Mouse (Mus musculus): ENCODE data around the gene Tlx2. TPM values are rescaled to one million over a fixed set of nuclear protein-coding genes. Genes with fewer than 3 reads are reported as not detected.

Gene Tlx2
- total RNA-seq, 2 experiments from 2014 or later, result not detected

DNA sequence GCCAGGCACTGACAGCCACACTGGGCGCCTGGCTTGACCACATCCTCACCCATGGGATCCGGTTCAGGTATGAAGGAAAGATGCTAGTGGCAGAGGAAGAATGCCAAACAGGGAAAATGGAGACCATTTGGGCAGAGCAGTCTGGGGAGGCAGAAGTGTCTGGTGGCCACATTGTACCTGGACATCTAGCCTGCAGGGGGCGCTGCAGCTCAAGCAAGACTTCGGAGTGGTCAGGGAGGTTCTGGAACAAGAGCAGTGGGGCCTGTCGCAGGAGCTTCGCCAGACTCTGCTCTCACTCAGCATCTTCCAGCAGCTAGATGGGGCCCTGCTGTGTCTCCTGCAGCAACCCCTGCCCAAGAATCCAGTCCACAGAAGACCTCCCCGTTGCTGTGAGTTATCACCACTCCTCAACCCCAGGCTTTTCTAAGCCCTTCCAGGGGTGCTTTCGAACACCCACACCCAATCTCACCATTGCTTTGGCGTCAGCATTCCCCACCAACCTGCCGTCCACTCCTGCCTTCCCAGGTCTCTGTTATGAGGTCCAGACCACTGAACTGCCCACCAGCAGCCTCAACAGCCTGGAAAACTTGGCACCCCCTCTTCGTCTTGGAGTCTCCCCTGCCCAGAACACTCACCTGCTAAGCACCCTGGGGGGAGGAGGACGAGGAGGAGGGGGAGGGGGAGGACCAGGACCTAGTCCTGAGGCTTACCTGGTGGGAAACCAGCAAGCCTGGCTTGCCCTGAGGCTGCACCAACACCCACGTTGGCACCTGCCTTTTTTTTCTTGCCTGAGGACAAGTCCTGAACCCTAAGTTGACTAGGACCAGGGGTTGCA is 37.7 kb upstream of the Tlx2 start:
- TF ChIP-seq CTCF (conservative IDR thresholded peaks at IDR 0.05), result peak; percentile 85
- peak overlapping the region; percentile 98 for H3K27ac ChIP-seq
- peak in 1 of 2 experiments; percentile 75 for DNase-seq (ENCODE audit: low spot score in 2 of 2)
- peak overlapping the region; percentile 94; the same call in 1 of the 2 replicates for H3K4me3 ChIP-seq

DNA sequence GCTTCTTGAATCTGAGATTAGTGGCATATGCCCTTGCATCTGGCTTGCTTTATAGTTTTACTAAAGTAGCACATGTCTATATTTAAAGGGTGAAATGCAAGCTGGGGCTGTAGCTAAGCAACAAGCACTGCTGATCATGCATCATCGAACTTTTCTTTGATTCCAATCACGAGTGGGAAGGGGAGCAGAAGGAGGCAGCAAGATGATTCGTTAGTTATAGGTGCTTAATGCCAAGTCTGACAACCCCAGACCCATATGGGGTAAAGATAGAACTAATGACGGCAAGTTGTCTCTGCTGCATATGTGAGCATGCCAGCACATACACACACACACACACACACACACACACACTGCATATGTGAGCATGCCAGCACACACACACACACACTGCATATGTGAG is 34.1 kb upstream of the Tlx2 start:
- TF ChIP-seq CTCF (conservative IDR thresholded peaks at IDR 0.05), result no peak
- no peak overlapping the region for H3K4me3 ChIP-seq
- peak overlapping the region; percentile 93 for H3K27ac ChIP-seq
- DNase-seq (ENCODE audit: low spot score in 2 of 2), result peak in 1 of 2 experiments; percentile 85

DNA sequence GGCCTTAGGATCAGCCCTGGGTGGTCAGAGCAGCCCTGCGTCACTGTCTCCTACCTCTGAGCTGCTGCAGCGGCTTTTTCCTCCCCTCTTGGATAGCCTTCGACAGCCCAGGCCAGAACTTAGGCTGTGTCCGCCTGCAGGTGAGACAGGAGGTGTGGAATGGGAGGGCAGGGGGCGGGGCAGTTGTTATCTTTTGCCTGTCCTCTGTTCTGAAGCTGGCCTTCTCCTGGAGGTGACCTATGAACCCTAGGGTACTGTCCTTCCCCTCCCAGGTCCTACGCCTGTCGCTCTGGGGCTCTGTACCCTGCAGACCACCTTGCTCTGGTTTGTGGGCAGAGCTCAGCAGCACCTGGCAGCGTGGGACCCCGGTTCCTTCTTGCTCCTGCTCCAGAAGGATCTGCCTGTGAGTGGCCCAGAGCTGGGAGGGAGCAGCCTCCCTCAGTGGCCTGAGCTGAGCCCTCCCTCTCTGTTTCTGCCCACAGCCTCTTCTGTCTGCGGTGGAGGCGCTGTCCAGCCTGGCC is 33.1 kb upstream of the Tlx2 start:
- no peak for DNase-seq (ENCODE audit: low spot score in 2 of 2)
- H3K4me3 ChIP-seq, result peak overlapping the region; percentile 83
- TF ChIP-seq CTCF (conservative IDR thresholded peaks at IDR 0.05), result no peak
- H3K27ac ChIP-seq, result peak overlapping the region; percentile 93

DNA sequence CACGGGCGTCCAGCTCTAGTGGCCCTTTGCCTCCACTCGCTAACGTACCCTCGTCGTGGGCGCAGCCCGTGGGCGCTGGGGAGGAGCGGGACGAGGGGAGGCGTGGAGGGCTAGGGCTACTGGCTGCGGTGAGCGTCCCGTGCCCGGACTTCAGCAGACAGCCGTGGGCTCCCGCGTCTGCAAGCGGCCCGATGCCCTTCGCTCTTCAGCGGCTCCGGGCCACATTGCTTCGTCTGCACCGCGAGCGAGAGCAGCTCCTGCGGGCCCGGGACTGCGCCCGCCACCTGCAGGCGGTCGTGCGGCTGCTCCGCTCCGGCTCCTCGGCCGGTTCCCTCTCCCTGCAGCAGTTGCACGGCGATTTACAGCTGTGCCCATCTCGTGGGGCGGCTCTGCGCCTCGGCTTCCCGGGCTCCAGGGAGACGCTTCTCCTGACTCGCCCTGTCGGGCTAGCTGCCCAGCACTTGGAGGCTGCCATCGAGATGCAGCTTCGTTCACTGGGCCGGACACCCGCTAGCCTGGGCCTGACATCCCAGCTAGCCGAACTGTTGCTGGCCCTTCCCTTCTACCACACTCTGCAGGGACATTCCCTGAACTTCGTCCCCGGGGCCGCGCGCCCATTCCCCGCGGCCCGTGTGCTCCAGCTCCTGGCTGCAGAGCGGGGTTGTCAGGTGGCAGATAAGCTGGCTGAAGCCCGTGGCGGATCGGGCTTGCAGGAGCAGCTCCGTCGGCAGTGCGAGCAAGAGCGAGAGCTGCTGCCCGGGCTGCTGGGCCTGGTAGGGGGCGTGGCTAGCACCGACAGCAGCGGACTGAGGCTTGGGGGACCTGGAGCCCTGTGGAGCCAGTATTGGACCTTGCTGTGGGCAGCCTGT is 31.8 kb upstream of the Tlx2 start:
- peak in 1 of 2 experiments; percentile 59 for DNase-seq (ENCODE audit: low spot score in 2 of 2)
- Histone ChIP-seq H3K27ac (peak overlapping the region; percentile 93), H3K4me3 (peak overlapping the region; percentile 83)
- TF ChIP-seq CTCF (conservative IDR thresholded peaks at IDR 0.05), result peak; percentile 63

DNA sequence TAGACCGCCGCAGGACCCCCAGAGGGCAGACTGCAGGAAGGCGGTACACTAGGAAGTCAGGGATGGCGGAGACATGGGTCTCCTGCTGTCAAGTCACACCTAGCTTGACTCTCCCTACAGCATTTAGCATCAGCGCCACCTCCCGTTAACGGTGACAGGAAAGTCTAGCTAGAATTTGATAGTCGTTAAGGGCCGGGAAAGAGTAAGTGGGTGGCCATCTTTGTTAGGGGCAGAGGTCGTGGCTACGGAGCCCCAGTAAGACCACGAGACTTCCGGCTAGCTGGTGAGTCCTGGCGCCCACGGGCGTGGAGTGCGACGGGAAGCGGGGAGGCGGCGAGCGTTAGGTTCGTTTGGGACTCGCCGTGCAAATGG is 31.2 kb upstream of the Tlx2 start, which contains the start of the genes Ccdc142 and Gm42688:
TSS of gene Ccdc142 (plus strand) at position 286 of the 372 bp plus-strand sequence.
TSS of gene Gm42688 (plus strand) at position 302 of the 372 bp plus-strand sequence.
- Histone ChIP-seq H3K4me3 (peak within 1 kb of the TSS; percentile 83), H3K27ac (peak within 1 kb of the TSS; percentile 93)
- TF ChIP-seq CTCF (conservative IDR thresholded peaks at IDR 0.05), result peak; percentile 71
- DNase-seq (ENCODE audit: low spot score in 2 of 2), result peak; percentile 82 to 90

DNA sequence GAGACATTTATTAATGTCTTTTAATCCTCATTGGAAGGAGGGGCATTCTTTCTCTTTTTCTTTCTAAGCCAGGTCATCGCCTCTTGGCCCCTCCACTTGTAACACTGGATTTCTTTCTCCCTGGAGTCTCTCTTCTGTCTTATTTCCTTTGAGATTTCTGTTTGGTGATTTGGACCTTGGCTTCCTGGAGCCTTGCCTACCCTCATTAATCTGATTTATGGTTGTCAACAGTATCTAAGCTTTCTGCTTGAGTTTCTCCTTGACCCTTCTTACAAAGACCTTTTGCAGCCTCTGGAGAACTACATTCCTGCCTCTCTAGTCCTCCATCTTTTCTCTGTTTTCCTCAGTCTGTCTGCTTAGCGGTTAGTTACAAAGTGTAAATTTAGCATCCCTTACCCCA is 28.3 kb upstream of the Tlx2 start:
- DNase-seq (ENCODE audit: low spot score in 2 of 2), result no peak
- Histone ChIP-seq H3K27ac (no peak overlapping the region), H3K4me3 (no peak overlapping the region)
- TF ChIP-seq CTCF (conservative IDR thresholded peaks at IDR 0.05), result no peak

DNA sequence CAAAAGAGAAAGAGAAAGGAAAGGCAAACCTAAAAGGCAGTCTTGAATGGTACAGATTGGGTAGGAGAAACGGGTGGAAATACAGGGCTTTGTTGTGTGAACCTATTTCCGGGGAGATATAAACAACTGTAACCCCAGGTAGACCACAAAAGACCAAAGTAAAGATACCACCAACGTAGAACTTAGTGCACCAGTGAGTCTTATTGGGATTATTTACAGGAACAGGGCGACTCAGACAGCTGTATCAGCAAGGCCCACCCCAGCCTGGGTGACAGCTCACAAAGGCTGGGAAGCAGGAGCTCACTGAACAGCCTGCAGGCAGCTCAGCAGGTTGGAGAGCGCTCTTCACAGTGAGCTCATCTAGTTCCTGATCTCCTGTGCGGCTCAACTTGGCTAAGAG is 25.9 kb upstream of the Tlx2 start:
- TF ChIP-seq CTCF (conservative IDR thresholded peaks at IDR 0.05), result no peak
- H3K4me3 ChIP-seq, result no peak overlapping the region
- DNase-seq (ENCODE audit: low spot score in 2 of 2), result no peak
- H3K27ac ChIP-seq, result no peak overlapping the region

DNA sequence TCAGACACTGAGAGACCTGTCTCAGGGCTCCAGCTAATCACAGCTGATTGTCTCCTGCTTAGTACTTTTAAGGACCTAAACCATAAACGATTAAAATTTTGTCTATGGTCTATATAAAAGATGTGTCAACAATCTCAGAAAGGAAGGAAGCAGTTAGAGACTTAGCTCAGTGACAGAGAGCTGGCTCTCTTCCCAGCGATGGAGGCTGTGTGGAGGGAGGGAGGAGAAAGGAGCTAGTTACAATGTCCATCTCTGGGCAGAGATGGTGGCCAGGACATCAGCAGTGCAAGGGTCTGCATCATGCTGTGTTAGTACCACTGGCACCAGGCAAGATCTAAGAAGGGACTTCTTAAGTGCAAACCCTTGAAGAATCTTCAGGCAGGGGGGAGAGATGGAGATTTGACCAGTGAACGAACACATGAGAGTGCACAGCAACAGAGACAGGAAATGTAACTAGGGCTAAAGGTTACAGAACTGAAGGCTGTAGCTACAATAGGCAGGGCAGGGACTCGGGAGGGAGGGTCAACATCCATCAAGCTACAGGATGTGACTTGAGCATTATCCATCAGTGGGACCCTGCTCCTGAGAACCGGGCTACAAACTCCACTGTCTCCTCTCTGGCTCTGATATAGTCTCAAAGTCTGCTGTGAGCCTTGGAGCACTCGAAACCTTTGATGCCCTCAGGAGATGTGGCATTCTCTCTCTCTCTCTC is 22.5 kb upstream of the Tlx2 start:
- TF ChIP-seq CTCF (conservative IDR thresholded peaks at IDR 0.05), result no peak
- DNase-seq (ENCODE audit: low spot score in 2 of 2), result no peak
- H3K4me3 ChIP-seq, result no peak overlapping the region
- no peak overlapping the region for H3K27ac ChIP-seq

DNA sequence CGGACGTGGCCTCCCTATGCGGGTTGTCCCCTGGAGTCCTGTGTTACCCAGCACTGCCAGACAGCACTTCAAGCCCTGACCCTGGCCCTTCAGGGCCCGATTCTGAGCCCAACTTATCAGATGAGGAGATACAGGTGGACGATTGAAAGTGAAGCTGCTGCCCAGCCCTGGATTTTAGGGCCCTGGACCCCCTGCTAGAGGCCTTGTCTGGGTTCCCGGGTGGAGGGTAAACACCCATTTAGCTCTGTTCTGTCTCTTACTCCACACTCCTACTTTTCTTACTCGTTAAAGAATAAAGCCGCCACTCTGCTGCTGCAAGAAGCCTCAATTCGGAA is 17.8 kb upstream of the Tlx2 start:
- no peak overlapping the region for H3K27ac ChIP-seq
- TF ChIP-seq CTCF (conservative IDR thresholded peaks at IDR 0.05), result no peak
- no peak for DNase-seq (ENCODE audit: low spot score in 2 of 2)
- H3K4me3 ChIP-seq, result peak overlapping the region; percentile 24; the same call in 1 of the 2 replicates

DNA sequence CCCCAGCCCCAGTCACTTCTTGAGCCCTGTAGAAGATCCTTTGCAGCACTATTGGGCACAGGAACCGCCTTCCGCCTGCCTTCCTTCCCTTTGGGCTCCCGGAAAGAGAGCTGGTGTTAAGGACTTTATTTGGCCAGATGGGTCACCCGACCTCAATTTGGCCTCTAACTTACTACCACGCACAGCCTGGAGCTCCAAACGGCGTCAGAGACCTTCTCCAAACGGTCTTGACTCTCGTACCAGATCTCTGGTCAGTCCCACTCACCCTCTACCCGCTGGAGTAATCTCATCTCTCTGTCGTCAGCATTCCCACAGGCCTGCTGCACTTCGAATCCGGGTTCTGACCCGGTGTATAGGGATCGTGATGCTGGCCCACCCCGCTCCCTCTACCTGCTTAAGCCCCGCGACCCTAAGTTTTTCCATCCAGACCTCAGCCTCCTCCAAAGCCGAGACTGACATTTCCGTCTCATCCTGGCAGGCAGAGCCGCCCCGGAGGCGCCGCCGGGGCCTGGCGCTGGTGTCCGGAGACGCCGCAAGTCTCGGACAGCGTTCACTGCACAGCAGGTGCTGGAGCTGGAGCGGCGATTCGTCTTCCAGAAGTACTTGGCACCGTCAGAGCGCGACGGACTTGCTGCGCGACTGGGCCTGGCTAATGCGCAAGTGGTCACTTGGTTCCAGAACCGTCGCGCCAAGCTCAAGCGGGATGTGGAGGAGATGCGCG is 17.3 kb upstream of the Tlx2 start:
- peak overlapping the region; percentile 24; the same call in 1 of the 2 replicates for H3K4me3 ChIP-seq
- TF ChIP-seq CTCF (conservative IDR thresholded peaks at IDR 0.05), result no peak
- no peak for DNase-seq (ENCODE audit: low spot score in 2 of 2)
- H3K27ac ChIP-seq, result no peak overlapping the region

DNA sequence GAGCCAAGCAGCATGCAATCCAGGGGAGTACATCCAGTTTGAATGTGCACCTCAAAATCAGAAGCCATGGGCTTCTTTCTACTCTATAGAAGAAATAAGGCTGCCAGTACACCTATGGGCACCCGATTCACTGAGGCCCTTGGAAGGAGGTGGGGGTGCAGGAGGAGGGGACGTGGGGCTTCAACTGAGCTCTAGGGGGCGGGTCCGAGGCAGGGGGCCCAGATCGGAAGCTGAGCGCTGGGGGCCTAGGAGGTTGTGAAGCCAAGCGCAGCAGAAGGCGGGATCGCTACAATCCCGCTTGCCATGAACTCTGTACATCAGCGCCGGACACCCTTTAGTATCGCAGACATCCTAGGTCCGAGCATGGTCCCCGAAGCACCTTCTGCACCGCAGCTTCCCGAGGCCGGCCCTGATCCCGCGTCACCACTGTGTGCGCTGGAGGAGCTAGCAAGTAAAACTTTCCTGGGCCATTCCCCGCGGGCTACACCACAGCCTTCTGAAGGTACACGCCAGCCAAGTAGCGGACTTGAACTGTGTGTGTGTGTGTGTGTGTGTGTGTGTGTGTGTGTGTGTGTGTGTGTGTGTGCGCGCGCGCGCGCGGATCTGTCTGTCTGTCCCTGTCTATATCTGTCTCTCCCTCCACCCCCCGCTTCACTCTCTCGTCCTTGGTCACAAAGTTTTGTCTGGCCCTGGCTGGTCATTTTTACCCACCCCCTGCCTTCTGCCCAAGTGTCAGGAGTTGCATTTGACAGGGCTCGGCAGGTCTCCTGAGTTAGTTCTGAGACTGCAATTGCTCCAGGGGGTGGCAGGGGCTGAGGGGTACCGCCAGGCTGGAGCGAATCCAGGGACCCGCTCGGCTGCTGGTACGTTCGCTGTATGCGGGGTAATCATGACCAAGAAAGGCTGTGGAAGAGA is 16.3 kb upstream of the Tlx2 start, which contains the start of gene Lbx2:
TSS of gene Lbx2 (plus strand) at position 247 of the 915 bp plus-strand sequence.
- no peak for TF ChIP-seq CTCF (conservative IDR thresholded peaks at IDR 0.05)
- no peak within 1 kb of the TSS; the same call in 1 of the 2 replicates for H3K4me3 ChIP-seq
- H3K27ac ChIP-seq, result no peak within 1 kb of the TSS
- no peak for DNase-seq (ENCODE audit: low spot score in 2 of 2)

Data from layer of hippocampus, adult 2 months (tissue).